Mouse (Mus musculus): ENCODE measurements around the gene Grm2. TPM values are rescaled to one million over a fixed set of nuclear protein-coding genes. Genes with fewer than 3 reads are reported as not detected.

The Grm2 gene
- not detected in 4 replicates for total RNA-seq (2023)

GRCm38 (mm10) chr9:106655884-106656720 is at the start of gene Grm2:
Gene Grm2, minus strand, starts transcription at chr9:106656082.

GRCm38 (mm10) chr9:106685249-106686101 is 29.6 kb upstream of the Grm2 start, which contains the start of gene Tex264:
Gene Tex264, minus strand, starts transcription at chr9:106685927.

GRCm38 (mm10) chr9:106626282-106626681 is 29.6 kb downstream of the Grm2 start, which contains the start of gene Iqcf6:
Gene Iqcf6, plus strand, starts transcription at chr9:106626582.

Other genes with a start within 250 kb of the Grm2 start
- 677 to 786 TPM (median 732 TPM) in 4 replicates for gene Rpl29, start 226.6 kb downstream of the Grm2 start, total RNA-seq (2023)
- 16.8 to 19.5 TPM (median 17.8 TPM) in 4 replicates for gene Acy1, start 217.8 kb downstream of the Grm2 start, total RNA-seq (2023)
- 4.4 to 6.3 TPM (median 5.1 TPM) in 4 replicates for gene Abhd14b, start 208.6 kb downstream of the Grm2 start, total RNA-seq (2023)
- 7.2 to 9.9 TPM (median 8.4 TPM) in 4 replicates for gene Abhd14a, start 208.4 kb downstream of the Grm2 start, total RNA-seq (2023)
- 4.8 to 8.3 TPM (median 5.7 TPM) in 4 replicates for gene Pcbp4, start 202.8 kb downstream of the Grm2 start, total RNA-seq (2023)
- gene Gpr62, start 190.1 kb downstream of the Grm2 start, total RNA-seq (2023): 0.30 to 0.66 TPM (median 0.47 TPM) in 3 of 4 replicates, not detected in the other
- 51.1 to 62.7 TPM (median 59.3 TPM) in 4 replicates for gene Rrp9, start 180.1 kb downstream of the Grm2 start, total RNA-seq (2023)
- gene Parp3, start 179.1 kb downstream of the Grm2 start, total RNA-seq (2023): 43.4 to 56.2 TPM (median 50.5 TPM) in 4 replicates
- gene Iqcf1, start 156.1 kb downstream of the Grm2 start, total RNA-seq (2023): not detected in 4 replicates
- gene Iqcf5, start 141.5 kb downstream of the Grm2 start, total RNA-seq (2023): not detected in 4 replicates
- not detected in 4 replicates for gene Iqcf3, start 94.5 kb downstream of the Grm2 start, total RNA-seq (2023)
- gene Iqcf4, start 85.1 kb downstream of the Grm2 start, total RNA-seq (2023): not detected in 4 replicates
- not detected in 4 replicates for gene Iqcf6, start 29.5 kb downstream of the Grm2 start, total RNA-seq (2023)
- 35.4 to 37.0 TPM (median 36.3 TPM) in 4 replicates for gene Tex264, start 29.8 kb upstream of the Grm2 start, total RNA-seq (2023)
- gene Rad54l2, start 133.1 kb upstream of the Grm2 start, total RNA-seq (2023): 32.9 to 38.6 TPM (median 35.5 TPM) in 4 replicates
- 36.8 to 47.5 TPM (median 42.7 TPM) in 4 replicates for gene Dcaf1, start 165.8 kb upstream of the Grm2 start, total RNA-seq (2023)
- 19.6 to 37.1 TPM (median 21.7 TPM) in 4 replicates for gene Rbm15b, start 231.3 kb upstream of the Grm2 start, total RNA-seq (2023)
- gene Manf, start 235.9 kb upstream of the Grm2 start, total RNA-seq (2023): 107 to 117 TPM (median 112 TPM) in 4 replicates

Data from B cell, adult 62 days (primary cell).